Mouse (Mus musculus) limb, embryonic 12.5 days (tissue): ENCODE measurements at regions not wholly inside any gene's neighbourhood (a gene's known extent, or its start where the extent isn't known, plus 50 kb on each side); places are given as distances from the start of the nearest gene placed in this dataset.

ENCODE experiments used
- ATAC-seq: fragments of 200-750 bp; cut with Nextera tagmentation; 2 replicates; pipeline ENCODE4 v1.8.0; 2017; ENCODE audit warnings: low read depth, moderate TSS enrichment; ENCODE audit not compliant: insufficient number of reproducible peaks, insufficient read depth, low FRiP score, low TSS enrichment
- H3K27ac ChIP-seq: fragments of 300-500 bp; sonication (generic); 2 replicates; pipeline ENCODE4 v1.5.1; 2016; ENCODE audit warnings: mild to moderate bottlenecking, moderate library complexity
- H3K27me3 ChIP-seq: fragments of 300-500 bp; sonication (generic); 2 replicates; pipeline ENCODE4 v1.6.1; 2016; ENCODE audit warnings: mild to moderate bottlenecking, moderate library complexity
- H3K36me3 ChIP-seq: fragments of 300-500 bp; sonication (generic); 2 replicates; pipeline ENCODE4 v1.6.1; 2016; ENCODE audit warnings: mild to moderate bottlenecking, moderate library complexity
- H3K4me1 ChIP-seq: fragments of 300-500 bp; sonication (generic); replicated peaks from 2 replicates; pipeline ENCODE4 v1.6.1; 2016
- H3K4me2 ChIP-seq: fragments of 300-500 bp; sonication (generic); 2 replicates; pipeline ENCODE4 v1.6.1; 2016; ENCODE audit warnings: mild to moderate bottlenecking, moderate library complexity
- H3K4me3 ChIP-seq: fragments of 300-500 bp; sonication (generic); replicated peaks from 2 replicates; pipeline ENCODE4 v1.5.1; 2016; ENCODE audit warnings: mild to moderate bottlenecking
- H3K9ac ChIP-seq: fragments of 300-500 bp; sonication (generic); replicated peaks from 2 replicates; pipeline ENCODE4 v1.6.1; 2016; ENCODE audit warnings: mild to moderate bottlenecking, moderate library complexity
- H3K9me3 ChIP-seq: fragments of 300-500 bp; sonication (generic); 2 replicates; pipeline ENCODE4 v1.6.1; 2016; ENCODE audit warnings: mild to moderate bottlenecking, moderate library complexity
- WGBS: fragments of 180-500 bp; shearing (Covaris S2); methylation state at CpG from one replicate; pipeline ENCODE4 v1.1.7; 2016; 5-methylcytosine and 5-hydroxymethylcytosine counted together

GRCm38 (mm10) chr19:49741239-49741638 is 937.2 kb downstream of the Sorcs1 start:
- Histone ChIP-seq H3K4me3 (no peak overlapping the region), H3K36me3 (no peaks in the 10 kb centered on the region), H3K4me2 (no peak overlapping the region), H3K4me1 (peaks cover 7% of the 10 kb centered on the region), H3K9ac (no peak overlapping the region), H3K9me3 (no peaks in the 10 kb centered on the region), H3K27me3 (no peaks in the 10 kb centered on the region), H3K27ac (no peak overlapping the region)
- no peak for ATAC-seq
- WGBS: 64% methylated on average over 6 of the region's 6 CpGs

- H3K9me3 ChIP-seq: no peaks in the 10 kb centered on the region
- no peak overlapping the region for H3K27ac ChIP-seq
- no peaks in the 10 kb centered on the region for H3K36me3 ChIP-seq
- peaks cover 7% of the 10 kb centered on the region for H3K4me1 ChIP-seq
- ATAC-seq: no peak
- H3K4me2 ChIP-seq: no peak overlapping the region
- no peaks in the 10 kb centered on the region for H3K27me3 ChIP-seq
- no peak overlapping the region for H3K4me3 ChIP-seq
- H3K9ac ChIP-seq: no peak overlapping the region
- WGBS: 59% methylated on average over 13 of the region's 13 CpGs
Observed at GRCm38 (mm10) chr19:49739483-49740175, 938.8 kb downstream of the Sorcs1 start.

GRCm38 (mm10) chr19:49697659-49698058 is 980.8 kb downstream of the Sorcs1 start:
- Histone ChIP-seq H3K27ac (no peak overlapping the region), H3K9me3 (no peaks in the 10 kb centered on the region), H3K4me2 (no peak overlapping the region), H3K4me3 (no peak overlapping the region), H3K36me3 (no peaks in the 10 kb centered on the region), H3K9ac (no peak overlapping the region), H3K4me1 (no peaks in the 10 kb centered on the region), H3K27me3 (no peaks in the 10 kb centered on the region)
- ATAC-seq: no peak
- 80% methylated on average over 1 of the region's 1 CpGs for WGBS

GRCm38 (mm10) chr19:49685588-49686281 is 992.7 kb downstream of the Sorcs1 start:
- Histone ChIP-seq H3K4me1 (no peaks in the 10 kb centered on the region), H3K9ac (no peak overlapping the region), H3K4me3 (no peak overlapping the region), H3K4me2 (no peak overlapping the region), H3K27me3 (no peaks in the 10 kb centered on the region), H3K9me3 (peaks cover 8% of the 10 kb centered on the region; the same call in 1 of the 2 replicates), H3K27ac (no peak overlapping the region), H3K36me3 (no peaks in the 10 kb centered on the region)
- 91% methylated on average over 15 of the region's 15 CpGs for WGBS
- no peak for ATAC-seq

- H3K9ac ChIP-seq: no peak overlapping the region
- peak; percentile 63; the same call in 1 of the 2 replicates for ATAC-seq
- H3K9me3 ChIP-seq: peaks cover 8% of the 10 kb centered on the region; the same call in 1 of the 2 replicates
- no peaks in the 10 kb centered on the region for H3K4me1 ChIP-seq
- H3K27ac ChIP-seq: no peak overlapping the region
- no peaks in the 10 kb centered on the region for H3K27me3 ChIP-seq
- H3K4me2 ChIP-seq: no peak overlapping the region
- H3K36me3 ChIP-seq: no peaks in the 10 kb centered on the region
- no peak overlapping the region for H3K4me3 ChIP-seq
- 47% methylated on average over 3 of the region's 3 CpGs for WGBS
Observed at GRCm38 (mm10) chr19:49681204-49681603, 997.2 kb downstream of the Sorcs1 start.

- Histone ChIP-seq H3K4me3 (no peak overlapping the region), H3K27ac (no peak overlapping the region), H3K9ac (no peak overlapping the region), H3K27me3 (no peaks in the 10 kb centered on the region), H3K36me3 (no peaks in the 10 kb centered on the region), H3K4me1 (no peaks in the 10 kb centered on the region), H3K4me2 (no peak overlapping the region), H3K9me3 (peaks cover 8% of the 10 kb centered on the region; the same call in 1 of the 2 replicates)
- no peak for ATAC-seq
- WGBS: 86% methylated on average over 3 of the region's 3 CpGs
Observed at GRCm38 (mm10) chr19:49680006-49680405, 998.4 kb downstream of the Sorcs1 start.

- Histone ChIP-seq H3K9ac (no peak overlapping the region), H3K4me2 (no peak overlapping the region), H3K36me3 (no peaks in the 10 kb centered on the region), H3K4me1 (0 out of 2 replicates have a peak, but pooled peaks cover 7% of the 10 kb centered on the region), H3K4me3 (no peak overlapping the region), H3K27me3 (no peaks in the 10 kb centered on the region), H3K27ac (no peak overlapping the region), H3K9me3 (no peaks in the 10 kb centered on the region)
- 47% methylated on average over 2 of the region's 2 CpGs for WGBS
- ATAC-seq: no peak
Observed at GRCm38 (mm10) chr19:49675931-49676330, 1002.5 kb downstream of the Sorcs1 start.

GRCm38 (mm10) chr19:49629963-49630362 is 1048.5 kb downstream of the Sorcs1 start:
- Histone ChIP-seq H3K27me3 (no peaks in the 10 kb centered on the region), H3K36me3 (no peaks in the 10 kb centered on the region), H3K27ac (no peak overlapping the region), H3K9me3 (no peaks in the 10 kb centered on the region), H3K9ac (no peak overlapping the region), H3K4me1 (no peaks in the 10 kb centered on the region), H3K4me2 (no peak overlapping the region), H3K4me3 (no peak overlapping the region)
- ATAC-seq: no peak
- 73% methylated on average over 7 of the region's 7 CpGs for WGBS

- no peak overlapping the region for H3K27ac ChIP-seq
- ATAC-seq: no peak
- H3K9me3 ChIP-seq: no peaks in the 10 kb centered on the region
- no peak overlapping the region for H3K9ac ChIP-seq
- WGBS: 46% methylated on average over 5 of the region's 5 CpGs
- no peaks in the 10 kb centered on the region for H3K27me3 ChIP-seq
- no peaks in the 10 kb centered on the region for H3K4me1 ChIP-seq
- H3K4me2 ChIP-seq: no peak overlapping the region
- no peak overlapping the region for H3K4me3 ChIP-seq
- no peaks in the 10 kb centered on the region for H3K36me3 ChIP-seq
Observed at GRCm38 (mm10) chr19:49619920-49620319, 1058.5 kb downstream of the Sorcs1 start.

- H3K4me3 ChIP-seq: no peak overlapping the region
- no peaks in the 10 kb centered on the region for H3K36me3 ChIP-seq
- no peak for ATAC-seq
- H3K4me1 ChIP-seq: no peaks in the 10 kb centered on the region
- no peak overlapping the region for H3K27ac ChIP-seq
- no peak overlapping the region for H3K9ac ChIP-seq
- no peaks in the 10 kb centered on the region for H3K27me3 ChIP-seq
- H3K9me3 ChIP-seq: no peaks in the 10 kb centered on the region
- no peak overlapping the region for H3K4me2 ChIP-seq
Observed at GRCm38 (mm10) chr19:49615071-49615470, 1063.4 kb downstream of the Sorcs1 start.
